Mouse (Mus musculus) stomach, embryonic 14.5 days (tissue): ENCODE results near the gene Gbf1. TPM values are rescaled to one million over a fixed set of nuclear protein-coding genes. Genes with fewer than 3 reads are reported as not detected.

Experiments used
- ATAC-seq: fragments of 200-750 bp; cut with Nextera tagmentation; 2 replicates; pipeline ENCODE4 v1.8.0; 2017; ENCODE audit warnings: low read depth, moderate TSS enrichment; ENCODE audit not compliant: insufficient number of reproducible peaks, insufficient read depth, low FRiP score
- H3K27ac ChIP-seq: fragments of 300-500 bp; sonication (generic); 2 replicates; pipeline ENCODE4 v1.5.1; 2014; ENCODE audit warnings: mild to moderate bottlenecking, low read length, moderate library complexity, mixed read lengths
- H3K27me3 ChIP-seq: fragments of 300-500 bp; sonication (generic); 2 replicates; pipeline ENCODE4 v1.6.1; 2014; ENCODE audit warnings: low read length, control low read depth, mixed read lengths; ENCODE audit not compliant: control insufficient read depth, insufficient read depth
- H3K36me3 ChIP-seq: fragments of 300-500 bp; sonication (generic); 2 replicates; pipeline ENCODE4 v1.6.1; 2014; ENCODE audit warnings: mild to moderate bottlenecking, control low read depth, low read length, moderate library complexity, mixed read lengths; ENCODE audit not compliant: control insufficient read depth, insufficient read depth
- H3K4me1 ChIP-seq: fragments of 300-500 bp; sonication (generic); 2 replicates; pipeline ENCODE4 v1.6.1; 2014; ENCODE audit warnings: low read length, control low read depth, mixed read lengths; ENCODE audit not compliant: control insufficient read depth, insufficient read depth
- H3K4me2 ChIP-seq: fragments of 300-500 bp; sonication (generic); replicated peaks from 2 replicates; pipeline ENCODE4 v1.6.1; 2014; ENCODE audit warnings: low read depth, low read length, control low read depth
- H3K4me3 ChIP-seq: fragments of 300-500 bp; sonication (generic); 2 replicates; pipeline ENCODE4 v1.5.1; 2014; ENCODE audit warnings: low read depth, low read length, control low read depth
- H3K9ac ChIP-seq: fragments of 300-500 bp; sonication (generic); replicated peaks from 2 replicates; pipeline ENCODE4 v1.6.1; 2014; ENCODE audit warnings: low read depth, mild to moderate bottlenecking, control low read depth, low read length, moderate library complexity, mixed read lengths
- H3K9me3 ChIP-seq: fragments of 300-500 bp; sonication (generic); 2 replicates; pipeline ENCODE4 v1.6.1; 2016; ENCODE audit warnings: low read depth, low read length, control low read depth; ENCODE audit not compliant: control insufficient read depth
- WGBS: fragments of 180-500 bp; shearing (Covaris S2); extraction: QIAGEN DNeasy Blood & Tissue Kit; methylation state at CpG from one replicate; pipeline ENCODE4 v1.1.7; 2014; 5-methylcytosine and 5-hydroxymethylcytosine counted together
- polyA plus RNA-seq: library from polyadenylated mRNA; unstranded; fragments of >200 nt; fragmentation: Nextera tagmentation; extraction: Ambion mirVana; gene quantifications from 2 replicates; pipeline ENCODE4 v1.2.1, GENCODE M21; 2014

The Gbf1 gene
- polyA plus RNA-seq, 1 experiment from 2014 or later, result 63.7 TPM

DNA sequence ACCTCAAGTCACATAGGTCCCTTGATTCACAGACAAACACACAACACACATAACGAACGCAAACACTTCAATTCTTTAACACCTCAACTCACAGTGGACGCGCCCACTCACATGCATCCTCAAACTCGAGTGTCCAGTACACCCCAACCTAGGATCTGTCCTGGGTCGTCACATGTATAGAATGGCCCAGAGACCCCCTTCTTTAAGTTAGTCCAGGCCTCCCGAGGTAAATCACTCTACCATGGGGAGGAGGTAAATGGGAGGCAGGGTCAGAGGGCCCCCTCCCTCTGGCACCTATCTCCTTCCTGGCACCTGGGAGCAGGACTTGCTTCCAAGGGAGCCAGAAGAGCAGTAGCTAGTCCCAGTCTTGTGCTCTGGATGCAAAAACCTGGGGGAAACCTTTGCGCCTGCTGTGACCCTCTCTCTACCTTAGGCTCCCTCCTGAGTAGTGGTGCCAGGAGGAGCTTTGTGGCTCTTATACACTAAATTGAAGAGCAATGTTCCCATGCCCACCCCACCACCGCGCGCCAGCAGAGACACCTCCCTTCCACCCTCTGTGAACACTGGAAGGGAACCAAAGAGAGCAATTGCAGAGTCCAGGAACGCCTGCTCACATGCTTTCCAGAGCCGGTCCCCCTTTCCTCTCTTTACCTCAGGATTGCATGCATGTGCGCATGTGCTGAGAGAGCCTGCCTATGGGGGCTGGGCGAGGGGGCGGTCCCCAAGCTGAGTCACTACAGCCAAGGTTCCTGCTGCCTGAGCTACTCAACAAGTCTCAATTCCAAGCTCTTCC, 166.5 kb downstream of the Gbf1 start:
- no peaks in the 10 kb centered on the region for H3K9me3 ChIP-seq
- no peak for ATAC-seq
- H3K27me3 ChIP-seq, result 0 out of 2 replicates have a peak, but pooled peaks cover 6% of the 10 kb centered on the region
- H3K9ac ChIP-seq, result peak overlapping the region; percentile 68; the same call in 1 of the 2 replicates
- H3K4me3 ChIP-seq, result peak overlapping the region; percentile 60
- H3K4me2 ChIP-seq, result peak overlapping the region; percentile 70
- peaks cover 51% of the 10 kb centered on the region for H3K4me1 ChIP-seq
- no peaks in the 10 kb centered on the region for H3K36me3 ChIP-seq
- peak overlapping the region; percentile 93 for H3K27ac ChIP-seq
- 11% methylated on average over 16 of the region's 16 CpGs for WGBS

GRCm38 (mm10) chr19:46320076-46320785, 167.9 kb downstream of the Gbf1 start:
- no peak overlapping the region for H3K9ac ChIP-seq

GRCm38 (mm10) chr19:46321101-46321943, 169.0 kb downstream of the Gbf1 start:
- Histone ChIP-seq H3K9ac (no peak overlapping the region), H3K4me1 (peaks cover 28% of the 10 kb centered on the region), H3K4me2 (no peak overlapping the region), H3K27me3 (peaks cover 20% of the 10 kb centered on the region), H3K9me3 (no peaks in the 10 kb centered on the region), H3K4me3 (no peak overlapping the region), H3K27ac (no peak overlapping the region), H3K36me3 (no peaks in the 10 kb centered on the region)
- peak; percentile 26; the same call in 1 of the 2 replicates for ATAC-seq
- WGBS, result 32% methylated on average over 6 of the region's 6 CpGs

More at GRCm38 (mm10) chr19:46320076-46320785, 167.9 kb downstream of the Gbf1 start:
- WGBS, result 80% methylated on average over 8 of the region's 8 CpGs
- Histone ChIP-seq H3K4me2 (no peak overlapping the region), H3K9me3 (no peaks in the 10 kb centered on the region), H3K36me3 (no peaks in the 10 kb centered on the region), H3K27ac (no peak overlapping the region), H3K27me3 (peaks cover 20% of the 10 kb centered on the region), H3K4me1 (peaks cover 39% of the 10 kb centered on the region), H3K4me3 (no peak overlapping the region)
- ATAC-seq, result no peak

DNA sequence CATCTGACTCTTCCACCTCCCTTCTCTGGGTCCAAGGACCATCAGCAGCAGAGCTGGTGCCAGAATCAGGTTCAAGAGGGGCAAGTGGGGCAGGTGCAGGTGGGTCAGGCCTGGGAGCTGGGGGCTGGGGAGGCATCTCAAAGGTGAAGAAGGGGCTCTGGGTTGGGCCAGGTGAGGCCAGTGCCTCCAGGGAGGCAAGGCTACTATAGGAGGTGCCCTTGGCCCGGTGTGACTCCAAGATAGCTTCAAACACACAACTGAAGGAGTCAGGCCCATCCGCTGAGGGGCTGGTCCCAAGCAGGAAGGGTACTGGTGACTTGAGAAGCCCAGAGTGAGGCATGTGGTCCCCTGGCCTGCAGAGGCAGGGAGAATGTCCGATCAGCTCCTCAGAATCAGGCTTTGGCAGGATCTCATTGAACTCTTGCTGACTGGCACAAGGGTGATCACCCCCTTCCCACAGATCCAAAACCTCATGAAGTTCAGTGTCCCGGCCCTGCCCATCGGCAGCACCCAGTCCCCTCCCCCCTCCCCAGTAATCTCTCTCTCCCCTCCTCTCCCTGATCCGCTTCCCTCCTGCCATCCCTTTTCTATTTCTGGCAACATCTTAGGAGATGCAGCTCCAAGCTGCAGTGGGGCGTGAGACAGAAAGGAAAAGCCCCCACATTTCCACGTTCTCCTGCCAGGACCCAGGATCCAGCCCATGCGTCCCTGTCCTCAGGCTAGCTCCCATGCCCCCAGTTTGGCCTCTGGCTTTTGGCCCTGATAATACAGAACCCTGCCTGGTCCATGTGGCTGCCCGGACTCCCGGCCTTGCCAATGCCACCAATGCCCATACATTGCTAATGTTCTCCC, 170.1 kb downstream of the Gbf1 start:
- Histone ChIP-seq H3K27me3 (peaks cover 26% of the 10 kb centered on the region), H3K4me2 (no peak overlapping the region), H3K27ac (no peak overlapping the region), H3K4me1 (peaks cover 26% of the 10 kb centered on the region), H3K4me3 (no peak overlapping the region), H3K9ac (no peak overlapping the region), H3K36me3 (no peaks in the 10 kb centered on the region), H3K9me3 (no peaks in the 10 kb centered on the region)
- ATAC-seq, result no peak
- WGBS, result 60% methylated on average over 11 of the region's 11 CpGs

DNA sequence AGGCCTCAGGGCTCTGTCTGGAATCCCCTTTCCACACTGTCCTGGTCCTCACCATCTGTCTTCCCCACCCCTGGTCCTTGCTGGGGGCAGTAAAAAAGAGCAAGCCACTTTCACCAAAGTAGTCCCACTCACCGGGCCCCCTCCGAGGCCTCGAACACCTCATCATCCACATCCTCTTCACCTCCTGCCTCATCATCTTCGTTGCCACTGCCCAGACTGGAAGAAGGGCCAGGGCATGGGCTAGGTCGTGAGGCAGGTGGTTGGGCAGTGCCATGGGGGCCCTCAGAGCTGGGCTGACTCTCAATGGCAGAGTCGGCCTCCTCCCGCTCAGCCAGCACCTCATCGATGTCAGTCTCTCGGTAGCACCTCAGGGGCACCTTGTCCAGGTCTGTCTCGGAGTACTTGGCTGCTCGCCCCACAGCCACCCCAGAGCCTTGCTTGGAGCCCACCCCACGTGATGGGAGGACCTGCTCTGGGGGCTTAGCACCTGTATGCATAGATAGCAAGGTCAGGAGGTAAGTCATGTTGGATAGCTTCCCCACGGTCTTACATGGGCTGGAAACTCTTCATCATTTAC, 170.8 kb downstream of the Gbf1 start:
- Histone ChIP-seq H3K27ac (no peak overlapping the region), H3K27me3 (peaks cover 26% of the 10 kb centered on the region), H3K4me1 (peaks cover 28% of the 10 kb centered on the region), H3K36me3 (no peaks in the 10 kb centered on the region), H3K9ac (no peak overlapping the region), H3K4me2 (no peak overlapping the region), H3K4me3 (no peak overlapping the region), H3K9me3 (no peaks in the 10 kb centered on the region)
- 79% methylated on average over 13 of the region's 13 CpGs for WGBS
- no peak for ATAC-seq

GRCm38 (mm10) chr19:46323716-46324115, 171.4 kb downstream of the Gbf1 start:
- H3K4me3 ChIP-seq, result no peak overlapping the region
- no peak overlapping the region for H3K9ac ChIP-seq
- no peaks in the 10 kb centered on the region for H3K9me3 ChIP-seq
- no peak for ATAC-seq
- H3K4me2 ChIP-seq, result no peak overlapping the region
- H3K36me3 ChIP-seq, result no peaks in the 10 kb centered on the region
- 69% methylated on average over 5 of the region's 5 CpGs for WGBS
- H3K27me3 ChIP-seq, result peaks cover 23% of the 10 kb centered on the region
- peaks cover 23% of the 10 kb centered on the region for H3K4me1 ChIP-seq
- H3K27ac ChIP-seq, result no peak overlapping the region

- H3K36me3 ChIP-seq, result no peaks in the 10 kb centered on the region
- H3K4me3 ChIP-seq, result no peak overlapping the region
- no peak overlapping the region for H3K27ac ChIP-seq
- H3K9ac ChIP-seq, result no peak overlapping the region
- H3K4me1 ChIP-seq, result peaks cover 23% of the 10 kb centered on the region
- no peak overlapping the region for H3K4me2 ChIP-seq
- H3K9me3 ChIP-seq, result no peaks in the 10 kb centered on the region
- WGBS, result 59% methylated on average over 11 of the region's 11 CpGs
- H3K27me3 ChIP-seq, result peaks cover 23% of the 10 kb centered on the region
- no peak for ATAC-seq
These were observed 172.1 kb downstream of the Gbf1 start for GRCm38 (mm10) chr19:46324366-46324765.
